Mouse (Mus musculus): ENCODE results near the gene Usp3.

- TF ChIP-seq CTCF (conservative IDR thresholded peaks at IDR 0.05 in 1 of 2, IDR thresholded peaks at IDR 0.05 in 1 of 2; ENCODE audit: low read depth in 2 of 2, low read length in 2 of 2) (no peak), GABPA (IDR thresholded peaks at IDR 0.05; ENCODE audit: insufficient replicate concordance, low read depth, low read length) (no peak), ZC3H11A (IDR thresholded peaks at IDR 0.05; ENCODE audit: low read depth, low read length) (no peak), NRF1 (IDR thresholded peaks at IDR 0.05; ENCODE audit: low read depth, low read length) (no peak), BHLHE40 (IDR thresholded peaks at IDR 0.05; ENCODE audit: low read depth, low read length) (no peak), POLR2A (IDR thresholded peaks at IDR 0.05; ENCODE audit: low read depth, low read length) (no peak), HCFC1 (IDR thresholded peaks at IDR 0.05; ENCODE audit: low read depth, low read length) (no peak), EP300 (IDR thresholded peaks at IDR 0.05; ENCODE audit: low read length) (no peak)
Measured at GRCm38 (mm10) chr9:66624873-66625272, 31.9 kb upstream of the Usp3 start.

All from CH12.LX (cell line).